Mouse (Mus musculus): ENCODE results near the gene Prpf4.

GRCm38 (mm10) chr4:62437871-62438270 is 29.3 kb downstream of the Prpf4 start:
- TF ChIP-seq GATA1 (IDR thresholded peaks at IDR 0.05; ENCODE audit: borderline replicate concordance, low read length): no peak
- no peak for TF ChIP-seq FLI1 (IDR thresholded peaks at IDR 0.05; ENCODE audit: low read length)

Data from megakaryocyte, embryonic 14.5 days (primary cell).